In the genomic region with DNA sequence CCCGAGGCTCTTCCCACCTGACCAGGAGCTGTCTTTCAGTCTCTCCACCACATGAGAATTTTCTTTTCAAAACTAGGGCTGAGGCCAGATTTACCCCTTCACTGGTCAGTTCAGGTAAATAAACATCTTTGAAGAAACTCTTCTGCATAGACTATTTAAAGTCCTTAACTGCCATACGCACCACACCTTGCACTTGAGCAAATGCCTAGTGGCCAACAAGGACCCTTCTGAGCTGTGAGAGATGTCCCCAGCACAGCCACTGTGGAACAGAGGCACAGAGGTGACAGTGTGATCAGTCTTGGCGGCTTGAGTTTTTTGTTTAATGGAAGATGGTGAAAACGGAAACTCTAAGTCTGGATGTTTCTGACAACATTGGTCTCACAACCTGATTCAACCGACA, we compare ENCODE assay signal across 16 mouse cellular contexts. TPM values are rescaled to one million over a fixed set of nuclear protein-coding genes. Genes with fewer than 3 reads are reported as not detected.
DNase-seq lines count a peak whose midpoint lies in the region; ATAC-seq lines count a peak whose summit lies in the region.
"Had no signal": no experiment of that assay in that cellular context is flagged by ENCODE, and none has a peak within 500 bp of the region (broad histone marks: within the 10 kb centered on the region; RNA-seq: fewer than 3 reads in every experiment).

No protein-coding gene starts in this region.

- peaks cover 49% of the 10 kb centered on the region for H3K4me1 ChIP-seq in hindbrain, embryonic 10.5 days (replicated peaks)
- no peaks in the 10 kb centered on the region for H3K4me1 ChIP-seq in hindbrain, embryonic 11.5 days (replicated peaks; ENCODE audit: control insufficient read depth, insufficient read depth, low read length)
- peaks cover 39% of the 10 kb centered on the region for H3K4me1 ChIP-seq in neural tube, embryonic 12.5 days

- DNase-seq in hindbrain, embryonic 10.5 days (ENCODE audit: low spot score): no peak
- DNase-seq in hindbrain, embryonic 11.5 days (ENCODE audit: low spot score): no peak
- no peak for DNase-seq in neural tube, embryonic 10.5 days (ENCODE audit: extremely low spot score, low spot score)
- peak; percentile 59 for DNase-seq in lung, postnatal 25 days (ENCODE audit: low spot score)
- no peak for DNase-seq in adipocyte (ENCODE audit: low spot score)
- DNase-seq: adrenal gland, postnatal 25 days; cerebellum, adult 18-20 months; gastrocnemius, adult 2 months; heart, adult 11 months; heart, postnatal 36 days had no signal

- H3K27me3 ChIP-seq in hindbrain, embryonic 10.5 days (ENCODE audit: insufficient read depth, poor library complexity, severe bottlenecking): no peaks in the 10 kb centered on the region
- no peaks in the 10 kb centered on the region for H3K27me3 ChIP-seq in hindbrain, embryonic 11.5 days (ENCODE audit: control insufficient read depth, insufficient read depth, low read length)
- H3K27me3 ChIP-seq in neural tube, embryonic 12.5 days (replicated peaks): no peaks in the 10 kb centered on the region
- H3K27me3 ChIP-seq: heart, embryonic 13.5 days had no signal

- no peaks in the 10 kb centered on the region for H3K9me3 ChIP-seq in hindbrain, embryonic 10.5 days
- no peaks in the 10 kb centered on the region for H3K9me3 ChIP-seq in hindbrain, embryonic 11.5 days (ENCODE audit: control insufficient read depth, low read length)
- no peaks in the 10 kb centered on the region for H3K9me3 ChIP-seq in neural tube, embryonic 12.5 days
- H3K9me3 ChIP-seq: heart, embryonic 13.5 days; midbrain, embryonic 10.5 days had no signal

- peak overlapping the region; percentile 29; the same call in 1 of the 2 replicates for H3K27ac ChIP-seq in hindbrain, embryonic 10.5 days
- no peak overlapping the region for H3K27ac ChIP-seq in hindbrain, embryonic 11.5 days (ENCODE audit: low read depth, low read length)
- H3K27ac ChIP-seq in neural tube, embryonic 12.5 days: no peak overlapping the region
- H3K27ac ChIP-seq: gastrocnemius, adult 2 months; heart, embryonic 13.5 days; midbrain, embryonic 10.5 days had no signal

- no peak overlapping the region for H3K9ac ChIP-seq in hindbrain, embryonic 11.5 days (ENCODE audit: low read depth, low read length)
- H3K9ac ChIP-seq in neural tube, embryonic 12.5 days: no peak overlapping the region

- WGBS in hindbrain, embryonic 10.5 days: 87% methylated on average over 5 of the region's 5 CpGs
- 85% methylated on average over 5 of the region's 5 CpGs for WGBS in hindbrain, embryonic 11.5 days
- WGBS in neural tube, embryonic 12.5 days: 85% methylated on average over 5 of the region's 5 CpGs

- H3K4me2 ChIP-seq in hindbrain, embryonic 11.5 days (replicated peaks; ENCODE audit: low read depth, low read length): no peak overlapping the region
- H3K4me2 ChIP-seq in neural tube, embryonic 12.5 days (replicated peaks): peak overlapping the region; percentile 75
- H3K4me2 ChIP-seq: heart, embryonic 13.5 days had no signal

- H3K4me3 ChIP-seq in hindbrain, embryonic 10.5 days: 0 out of 2 replicates have a peak overlapping the region, but pooled peaks have one; percentile 20
- no peak overlapping the region for H3K4me3 ChIP-seq in hindbrain, embryonic 11.5 days (ENCODE audit: low read depth, low read length)
- H3K4me3 ChIP-seq in neural tube, embryonic 12.5 days: no peak overlapping the region
- H3K4me3 ChIP-seq: gastrocnemius, adult 2 months; heart, embryonic 13.5 days had no signal

- H3K36me3 ChIP-seq in hindbrain, embryonic 10.5 days: peaks cover 65% of the 10 kb centered on the region
- H3K36me3 ChIP-seq in hindbrain, embryonic 11.5 days (ENCODE audit: control insufficient read depth, insufficient read depth, low read length): no peaks in the 10 kb centered on the region
- peaks cover 26% of the 10 kb centered on the region for H3K36me3 ChIP-seq in neural tube, embryonic 12.5 days

- ATAC-seq in hindbrain, embryonic 11.5 days (ENCODE audit: low FRiP score): no peak
- ATAC-seq in neural tube, embryonic 12.5 days (ENCODE audit: low FRiP score, low read depth): no peak
- ATAC-seq in activated CD4-positive, CD25-positive, alpha-beta regulatory T cell, adult 4 months: no peak
- ATAC-seq: intestine, embryonic 16.5 days had no signal

RNA-seq across cellular contexts. Expression of a gene that starts 2.4 kb away (rescaled TPM):
- 284 and 332 TPM in 2 replicates for polyA plus RNA-seq in hindbrain, embryonic 10.5 days (2016; fragmentation: Nextera tagmentation; extraction: Ambion mirVana)
- polyA plus RNA-seq in hindbrain, embryonic 11.5 days (2014; fragmentation: Nextera tagmentation; extraction: Ambion mirVana): 279 and 282 TPM in 2 replicates
- polyA plus RNA-seq in neural tube, embryonic 12.5 days (2016; fragmentation: Nextera tagmentation; extraction: Ambion mirVana): 282 and 298 TPM in 2 replicates
- 100 to 1,000 TPM in 1 of 2 experiments, 10 to 100 TPM in 1; 75.0 to 127 TPM for polyA plus RNA-seq in activated CD4-positive, CD25-positive, alpha-beta regulatory T cell, adult 4 months (2017; shearing (Covaris generic))

RNA-seq across cellular contexts. Expression of a gene that starts 13.9 kb away (rescaled TPM):
- polyA plus RNA-seq in hindbrain, embryonic 10.5 days (2016; fragmentation: Nextera tagmentation; extraction: Ambion mirVana): 9.3 and 13.1 TPM in 2 replicates
- 8.0 and 9.3 TPM in 2 replicates for polyA plus RNA-seq in hindbrain, embryonic 11.5 days (2014; fragmentation: Nextera tagmentation; extraction: Ambion mirVana)
- 20.2 and 20.6 TPM in 2 replicates for polyA plus RNA-seq in neural tube, embryonic 12.5 days (2016; fragmentation: Nextera tagmentation; extraction: Ambion mirVana)
- 10 to 100 TPM; 13.1 to 20.1 TPM for polyA plus RNA-seq in activated CD4-positive, CD25-positive, alpha-beta regulatory T cell, adult 4 months (2017; shearing (Covaris generic))

RNA-seq across cellular contexts. Expression of a gene that starts 17.3 kb away (rescaled TPM):
- 31.0 and 41.3 TPM in 2 replicates for polyA plus RNA-seq in hindbrain, embryonic 10.5 days (2016; fragmentation: Nextera tagmentation; extraction: Ambion mirVana)
- 32.2 and 36.1 TPM in 2 replicates for polyA plus RNA-seq in hindbrain, embryonic 11.5 days (2014; fragmentation: Nextera tagmentation; extraction: Ambion mirVana)
- 45.4 and 51.2 TPM in 2 replicates for polyA plus RNA-seq in neural tube, embryonic 12.5 days (2016; fragmentation: Nextera tagmentation; extraction: Ambion mirVana)
- polyA plus RNA-seq in activated CD4-positive, CD25-positive, alpha-beta regulatory T cell, adult 4 months (2017; shearing (Covaris generic)): 1 to 10 TPM; 2.5 to 9.1 TPM

RNA-seq across cellular contexts. Expression of a gene that starts 21.4 kb away (rescaled TPM):
- 0.85 and 1.6 TPM in 2 replicates for polyA plus RNA-seq in hindbrain, embryonic 10.5 days (2016; fragmentation: Nextera tagmentation; extraction: Ambion mirVana)
- polyA plus RNA-seq in hindbrain, embryonic 11.5 days (2014; fragmentation: Nextera tagmentation; extraction: Ambion mirVana): 1.3 and 2.0 TPM in 2 replicates
- 2.4 and 2.5 TPM in 2 replicates for polyA plus RNA-seq in neural tube, embryonic 12.5 days (2016; fragmentation: Nextera tagmentation; extraction: Ambion mirVana)
- not detected for polyA plus RNA-seq in activated CD4-positive, CD25-positive, alpha-beta regulatory T cell, adult 4 months (2017; shearing (Covaris generic))

RNA-seq across cellular contexts. Expression of a gene that starts 23.8 kb away (rescaled TPM):
- polyA plus RNA-seq in hindbrain, embryonic 10.5 days (2016; fragmentation: Nextera tagmentation; extraction: Ambion mirVana): 0.37 and 0.61 TPM in 2 replicates
- 0.43 TPM in 1 of 2 replicates, not detected in the other for polyA plus RNA-seq in hindbrain, embryonic 11.5 days (2014; fragmentation: Nextera tagmentation; extraction: Ambion mirVana)
- polyA plus RNA-seq in neural tube, embryonic 12.5 days (2016; fragmentation: Nextera tagmentation; extraction: Ambion mirVana): 0.44 and 0.46 TPM in 2 replicates
- 1 to 10 TPM in 1 of 2 experiments, not detected in 1; 3.5 TPM for polyA plus RNA-seq in activated CD4-positive, CD25-positive, alpha-beta regulatory T cell, adult 4 months (2017; shearing (Covaris generic))
- polyA plus RNA-seq: embryonic facial prominence, embryonic 11.5 days had no signal
